Mouse (Mus musculus) liver, embryonic 15.5 days (tissue): Measurements from ENCODE around the gene Cry2. TPM values are rescaled to one million over a fixed set of nuclear protein-coding genes. Genes with fewer than 3 reads are reported as not detected.
A peak's percentile ranks its signal among the peaks of the same experiment; 100 is the strongest.

Source experiments
- ATAC-seq: fragments of 200-750 bp; cut with Nextera tagmentation; 2 replicates; pipeline ENCODE4 v1.8.0; 2017; ENCODE audit warnings: moderate number of reproducible peaks, mild to moderate bottlenecking, moderate library complexity; ENCODE audit not compliant: insufficient read depth
- H3K27ac ChIP-seq: fragments of 300-500 bp; sonication (generic); replicated peaks from 2 replicates; pipeline ENCODE4 v1.5.1; 2015; ENCODE audit warnings: mild to moderate bottlenecking, inconsistent platforms
- H3K27me3 ChIP-seq: fragments of 300-500 bp; sonication (generic); 2 replicates; pipeline ENCODE4 v1.6.1; 2015; ENCODE audit warnings: mild to moderate bottlenecking, inconsistent platforms
- H3K36me3 ChIP-seq: fragments of 300-500 bp; sonication (generic); replicated peaks from 2 replicates; pipeline ENCODE4 v1.6.1; 2015; ENCODE audit warnings: moderate library complexity, mild to moderate bottlenecking, inconsistent platforms
- H3K4me1 ChIP-seq: fragments of 300-500 bp; sonication (generic); replicated peaks from 2 replicates; pipeline ENCODE4 v1.6.1; 2015; ENCODE audit warnings: inconsistent platforms
- H3K4me2 ChIP-seq: fragments of 300-500 bp; sonication (generic); 2 replicates; pipeline ENCODE4 v1.6.1; 2015; ENCODE audit warnings: moderate library complexity, mild to moderate bottlenecking, inconsistent platforms
- H3K4me3 ChIP-seq: fragments of 300-500 bp; sonication (generic); replicated peaks from 2 replicates; pipeline ENCODE4 v1.5.1; 2015; ENCODE audit warnings: mild to moderate bottlenecking, inconsistent platforms
- H3K9ac ChIP-seq: fragments of 300-500 bp; sonication (generic); 2 replicates; pipeline ENCODE4 v1.6.1; 2015; ENCODE audit warnings: moderate library complexity, mild to moderate bottlenecking, inconsistent platforms
- H3K9me3 ChIP-seq: fragments of 300-500 bp; sonication (generic); replicated peaks from 2 replicates; pipeline ENCODE4 v1.6.1; 2016; ENCODE audit warnings: inconsistent platforms
- WGBS: fragments of 180-500 bp; shearing (Covaris S2); methylation state at CpG from one replicate; pipeline ENCODE4 v1.1.7; 2015; ENCODE audit warnings: mixed read lengths; ENCODE audit not compliant: insufficient replicate concordance; 5-methylcytosine and 5-hydroxymethylcytosine counted together
- polyA plus RNA-seq: library from polyadenylated mRNA; unstranded; fragments of >200 nt; fragmentation: Nextera tagmentation; extraction: Ambion mirVana; gene quantifications from 2 replicates; pipeline ENCODE4 v1.2.1, GENCODE M21; 2015

The Cry2 gene
- polyA plus RNA-seq, 1 experiment from 2014 or later, result 11.2 TPM

DNA sequence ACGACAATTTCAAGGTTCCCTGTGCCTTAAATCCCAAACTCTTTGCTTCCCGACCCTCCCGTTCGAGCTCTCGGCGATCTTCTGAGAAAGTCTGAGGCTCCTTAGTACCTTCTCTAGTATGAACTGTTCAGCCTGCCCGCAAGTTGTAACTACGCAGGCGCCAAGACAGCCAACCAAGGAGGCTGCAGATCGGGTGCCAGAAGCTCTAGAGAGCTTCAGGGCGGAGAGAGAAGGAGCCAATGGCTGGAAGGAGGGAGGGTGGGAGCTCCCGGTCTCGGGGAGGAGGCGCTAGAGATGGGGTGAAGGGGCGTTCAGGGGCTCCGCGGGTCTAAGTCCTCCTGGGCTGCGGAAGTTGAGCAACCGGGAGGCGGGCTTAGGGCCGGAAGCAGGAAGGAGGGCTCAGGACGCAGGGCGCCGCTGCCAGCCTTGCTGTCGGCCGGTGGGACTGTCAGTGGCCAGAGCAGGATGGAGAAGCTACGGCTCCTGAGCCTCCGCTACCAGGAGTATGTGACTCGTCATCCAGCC is 58.7 kb downstream of the Cry2 start:
- Histone ChIP-seq H3K9me3 (no peaks in the 10 kb centered on the region), H3K27me3 (peaks cover 38% of the 10 kb centered on the region), H3K36me3 (peaks cover 33% of the 10 kb centered on the region), H3K9ac (peak overlapping the region; percentile 74), H3K4me1 (peaks cover 40% of the 10 kb centered on the region), H3K4me3 (peak overlapping the region; percentile 75), H3K27ac (peak overlapping the region; percentile 86), H3K4me2 (peak overlapping the region; percentile 93)
- peak; percentile 93 for ATAC-seq
- under 1% methylated on average over 29 of the region's 29 CpGs for WGBS

GRCm38 (mm10) chr2:92374514-92374913 is 59.3 kb downstream of the Cry2 start, which contains the start of the genes Pex16 and Large2:
Gene Pex16 (plus strand): TSS chr2:92374676.
Gene Large2 (minus strand): TSS chr2:92374869.
- Histone ChIP-seq H3K9me3 (no peaks in the 10 kb centered on the region), H3K4me3 (peak within 1 kb of the TSS; percentile 75), H3K27me3 (peaks cover 45% of the 10 kb centered on the region), H3K9ac (peak within 1 kb of the TSS; percentile 74), H3K27ac (peak within 1 kb of the TSS; percentile 86), H3K4me1 (peaks cover 40% of the 10 kb centered on the region), H3K4me2 (peak within 1 kb of the TSS; percentile 93), H3K36me3 (peaks cover 26% of the 10 kb centered on the region)
- ATAC-seq, result peak; percentile 14; the same call in 1 of the 2 replicates
- WGBS, result 2% methylated on average over 16 of the region's 16 CpGs

- no peak overlapping the region for H3K9ac ChIP-seq
- H3K27me3 ChIP-seq, result peaks cover 56% of the 10 kb centered on the region
- peaks cover 40% of the 10 kb centered on the region for H3K4me1 ChIP-seq
- no peaks in the 10 kb centered on the region for H3K9me3 ChIP-seq
- peaks cover 15% of the 10 kb centered on the region for H3K36me3 ChIP-seq
- ATAC-seq, result no peak
- WGBS, result 61% methylated on average over 11 of the region's 11 CpGs
- no peak overlapping the region; the same call in 1 of the 2 replicates for H3K4me2 ChIP-seq
- no peak overlapping the region for H3K27ac ChIP-seq
- no peak overlapping the region for H3K4me3 ChIP-seq
These were observed 60.4 kb downstream of the Cry2 start for GRCm38 (mm10) chr2:92373437-92373813.

DNA sequence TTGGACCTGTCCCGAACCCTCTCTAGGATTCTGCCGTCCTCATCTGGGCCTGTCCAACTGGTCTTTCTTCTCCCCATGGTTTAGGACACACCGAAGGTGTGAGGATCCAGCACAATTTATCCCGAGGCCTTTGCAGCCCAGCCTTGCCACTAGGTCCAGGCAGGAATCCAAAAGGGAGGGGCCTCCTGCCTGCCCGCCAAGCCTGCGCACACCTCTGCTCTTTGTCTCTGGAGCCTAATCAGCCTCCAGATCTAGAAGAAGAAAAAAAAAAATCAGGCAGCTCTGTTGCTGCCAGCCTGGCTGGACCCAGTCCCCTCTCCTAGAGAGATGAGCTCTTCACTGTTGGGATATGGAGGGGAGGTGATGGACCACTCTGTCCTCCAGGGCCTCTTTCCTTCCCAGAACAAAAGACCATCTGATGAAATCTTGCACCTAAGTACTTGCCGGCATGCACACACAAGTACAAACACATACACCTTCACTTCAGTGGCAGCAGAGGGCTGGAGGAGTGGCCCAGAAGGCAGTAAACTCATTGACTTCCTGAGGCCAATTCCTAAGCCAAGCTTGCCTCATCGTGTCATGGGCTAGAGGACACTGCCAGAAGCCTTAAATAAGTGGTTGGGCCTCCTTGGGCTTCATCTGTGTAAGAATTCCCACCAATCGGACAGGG is 60.9 kb downstream of the Cry2 start:
- H3K4me2 ChIP-seq, result no peak overlapping the region; the same call in 1 of the 2 replicates
- H3K9ac ChIP-seq, result no peak overlapping the region
- no peaks in the 10 kb centered on the region for H3K9me3 ChIP-seq
- 56% methylated on average over 9 of the region's 9 CpGs for WGBS
- peaks cover 61% of the 10 kb centered on the region for H3K27me3 ChIP-seq
- no peak for ATAC-seq
- H3K27ac ChIP-seq, result no peak overlapping the region
- H3K4me1 ChIP-seq, result peaks cover 40% of the 10 kb centered on the region
- H3K4me3 ChIP-seq, result no peak overlapping the region
- peaks cover 10% of the 10 kb centered on the region; the same call in 1 of the 2 replicates for H3K36me3 ChIP-seq

- no peak overlapping the region for H3K9ac ChIP-seq
- peaks cover 40% of the 10 kb centered on the region for H3K4me1 ChIP-seq
- H3K4me3 ChIP-seq, result no peak overlapping the region
- no peak overlapping the region for H3K4me2 ChIP-seq
- WGBS, result 53% methylated on average over 10 of the region's 10 CpGs
- no peak for ATAC-seq
- H3K27ac ChIP-seq, result no peak overlapping the region
- no peaks in the 10 kb centered on the region for H3K9me3 ChIP-seq
- H3K27me3 ChIP-seq, result peaks cover 66% of the 10 kb centered on the region
- H3K36me3 ChIP-seq, result 0 out of 2 replicates have a peak, but pooled peaks cover 2% of the 10 kb centered on the region
These were observed 61.7 kb downstream of the Cry2 start for GRCm38 (mm10) chr2:92371971-92372690.

DNA sequence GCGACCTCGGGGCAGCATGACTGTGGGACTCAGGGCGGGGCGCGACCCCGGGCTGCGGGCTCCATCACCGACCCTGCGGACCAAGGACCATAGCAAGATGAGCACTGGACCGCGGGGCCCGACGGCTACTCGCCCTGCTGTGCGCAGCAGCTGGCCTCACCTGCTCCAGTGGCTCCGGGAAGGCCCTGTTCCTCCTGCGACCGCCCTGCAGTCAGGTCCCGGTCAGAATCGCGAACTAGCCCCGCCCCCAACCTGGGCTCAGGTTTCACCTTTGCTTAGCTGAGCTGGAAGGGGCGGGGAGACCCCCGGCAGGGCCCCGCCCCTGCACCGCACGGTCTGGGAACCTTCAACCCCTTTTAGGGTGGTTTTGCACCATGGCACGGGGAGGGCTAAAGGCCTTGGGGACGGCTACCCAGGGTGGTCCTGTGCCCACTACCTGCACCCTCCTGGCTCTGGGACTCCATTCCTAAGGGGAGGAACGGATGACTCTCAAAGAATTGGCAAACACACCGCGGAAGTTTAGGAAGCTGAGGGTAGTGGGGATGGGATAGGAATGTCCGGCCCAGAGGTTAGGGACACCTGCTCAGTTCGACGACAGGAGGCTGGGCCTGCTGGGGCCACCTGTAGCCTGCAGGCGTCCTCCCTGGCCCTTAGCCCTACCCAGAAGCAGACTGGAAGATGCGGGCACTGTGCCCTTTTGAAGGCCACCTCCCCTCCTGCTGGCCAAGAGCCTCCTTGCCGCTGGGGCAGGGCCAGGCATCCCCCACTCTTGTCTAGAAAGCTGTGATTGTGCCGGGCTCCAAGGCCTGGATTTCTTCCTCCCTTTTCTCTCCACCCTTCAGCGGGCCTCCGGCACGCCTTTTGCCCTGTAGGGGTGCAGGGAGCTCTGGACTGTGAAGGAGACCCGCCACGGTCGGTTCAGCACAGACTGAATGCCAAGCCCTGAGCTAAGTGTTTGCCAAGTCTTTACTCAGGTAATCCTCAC is 62.7 kb downstream of the Cry2 start:
- ATAC-seq, result 0 out of 2 replicates have a peak, but pooled peaks have one; percentile 1
- no peaks in the 10 kb centered on the region for H3K9me3 ChIP-seq
- H3K4me2 ChIP-seq, result peak overlapping the region; percentile 61
- no peak overlapping the region for H3K27ac ChIP-seq
- H3K9ac ChIP-seq, result peak overlapping the region; percentile 37
- H3K27me3 ChIP-seq, result peaks cover 71% of the 10 kb centered on the region
- peaks cover 36% of the 10 kb centered on the region for H3K4me1 ChIP-seq
- 13% methylated on average over 45 of the region's 45 CpGs for WGBS
- H3K36me3 ChIP-seq, result no peaks in the 10 kb centered on the region
- peak overlapping the region; percentile 50 for H3K4me3 ChIP-seq

DNA sequence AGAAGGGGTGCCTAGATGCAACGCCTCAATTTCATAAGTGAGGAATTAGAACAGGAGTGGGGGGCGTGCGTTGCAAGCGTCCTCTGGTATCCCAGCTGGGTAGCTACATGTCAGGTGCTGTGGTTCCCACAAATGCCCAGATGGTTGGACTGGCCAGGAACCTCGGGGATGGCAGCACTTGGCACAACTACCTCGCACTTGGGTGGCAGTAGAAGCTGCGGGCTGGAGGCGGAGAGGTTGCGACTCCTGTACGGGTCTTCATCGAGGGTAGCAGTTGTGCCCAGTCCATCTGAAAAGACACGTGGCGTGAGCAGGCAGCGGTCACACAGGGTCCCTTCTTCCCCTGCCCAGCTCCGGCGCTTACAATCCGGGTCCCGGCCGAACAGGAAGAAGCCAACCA is 63.5 kb downstream of the Cry2 start:
- 17% methylated on average over 19 of the region's 19 CpGs for WGBS
- Histone ChIP-seq H3K4me1 (peaks cover 30% of the 10 kb centered on the region), H3K36me3 (no peaks in the 10 kb centered on the region), H3K4me2 (peak overlapping the region; percentile 61), H3K9me3 (no peaks in the 10 kb centered on the region), H3K27ac (no peak overlapping the region), H3K4me3 (peak overlapping the region; percentile 50), H3K9ac (peak overlapping the region; percentile 37), H3K27me3 (peaks cover 71% of the 10 kb centered on the region)
- ATAC-seq, result no peak

DNA sequence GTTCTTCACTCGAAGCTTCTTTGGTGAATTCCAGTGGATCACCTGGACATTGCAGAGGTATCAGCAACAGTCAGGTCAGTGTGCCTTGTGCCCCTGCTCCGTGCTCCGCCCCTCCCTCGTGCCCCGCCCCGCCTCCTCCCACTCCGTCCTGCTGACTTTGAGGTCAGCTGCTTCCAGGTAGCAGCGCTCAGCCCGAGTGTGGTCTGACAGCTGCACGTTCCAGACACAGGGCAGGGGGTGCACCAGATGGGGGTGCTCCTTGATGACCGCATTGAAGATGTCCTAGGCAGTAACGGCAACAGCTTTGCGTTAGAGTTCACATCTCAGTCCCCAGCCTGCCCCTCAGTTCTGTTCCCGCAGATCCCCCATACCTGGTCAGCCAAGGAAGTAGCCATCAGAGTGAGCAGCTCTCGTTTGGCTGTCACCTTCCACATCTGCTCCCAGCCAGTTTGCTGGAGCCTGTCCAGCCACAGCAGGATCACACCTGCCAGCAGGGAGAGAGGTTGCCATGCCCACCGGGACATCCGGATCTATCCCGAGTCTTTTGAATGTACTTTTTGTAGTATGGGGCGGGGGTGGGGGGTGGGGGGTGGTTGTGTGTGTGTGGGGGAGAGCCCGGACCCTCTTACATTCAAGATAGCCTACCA is 66.3 kb downstream of the Cry2 start:
- ATAC-seq, result no peak
- WGBS, result 30% methylated on average over 20 of the region's 20 CpGs
- no peaks in the 10 kb centered on the region for H3K9me3 ChIP-seq
- no peak overlapping the region for H3K4me2 ChIP-seq
- no peak overlapping the region for H3K4me3 ChIP-seq
- H3K27me3 ChIP-seq, result peaks cover 56% of the 10 kb centered on the region
- H3K9ac ChIP-seq, result no peak overlapping the region
- H3K36me3 ChIP-seq, result no peaks in the 10 kb centered on the region
- H3K27ac ChIP-seq, result no peak overlapping the region
- peaks cover 14% of the 10 kb centered on the region for H3K4me1 ChIP-seq

- ATAC-seq, result no peak
- Histone ChIP-seq H3K4me3 (no peak overlapping the region), H3K36me3 (no peaks in the 10 kb centered on the region), H3K27me3 (peaks cover 37% of the 10 kb centered on the region), H3K4me2 (no peak overlapping the region), H3K9me3 (no peaks in the 10 kb centered on the region), H3K4me1 (peaks cover 3% of the 10 kb centered on the region), H3K27ac (no peak overlapping the region), H3K9ac (no peak overlapping the region)
- WGBS, result 73% methylated on average over 10 of the region's 10 CpGs
These were observed 68.3 kb downstream of the Cry2 start for GRCm38 (mm10) chr2:92365568-92365967.

DNA sequence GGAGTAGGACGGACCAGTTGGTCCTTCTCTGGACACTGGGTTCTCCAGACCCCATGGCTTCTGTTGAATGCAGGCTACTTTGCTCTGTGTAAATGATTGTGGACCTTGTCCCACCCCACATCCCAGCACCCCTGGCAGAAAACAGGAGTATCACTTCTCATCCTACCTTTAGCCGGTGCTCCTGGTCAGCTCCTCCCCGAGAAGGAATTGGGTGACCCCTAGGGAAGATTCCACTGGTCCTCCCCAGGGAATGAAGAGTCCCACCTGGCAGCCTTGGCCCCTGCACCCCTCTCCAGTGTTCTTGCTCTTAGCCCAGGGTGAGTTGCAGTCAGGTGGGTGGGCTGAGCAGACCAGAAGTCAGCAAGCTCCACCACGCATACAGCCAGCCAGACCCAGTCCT is 69.8 kb downstream of the Cry2 start:
- 71% methylated on average over 4 of the region's 4 CpGs for WGBS
- Histone ChIP-seq H3K9ac (no peak overlapping the region), H3K27ac (no peak overlapping the region), H3K9me3 (no peaks in the 10 kb centered on the region), H3K27me3 (peaks cover 22% of the 10 kb centered on the region), H3K4me3 (no peak overlapping the region), H3K36me3 (no peaks in the 10 kb centered on the region), H3K4me2 (no peak overlapping the region), H3K4me1 (no peaks in the 10 kb centered on the region; the same call in 1 of the 2 replicates)
- no peak for ATAC-seq
